Mouse (Mus musculus) kidney, adult 2 months (tissue): ENCODE measurements around the gene Casq2.

Experiments
- CTCF ChIP-seq: fragments of 200-500 bp; conservative IDR thresholded peaks from 2 replicates; pipeline ENCODE4 v1.5.1; 2011; ENCODE audit warnings: low read depth, mild to moderate bottlenecking, control low read depth, low read length, moderate library complexity, mixed read lengths; ENCODE audit not compliant: insufficient read depth, insufficient read length
- POLR2A ChIP-seq: fragments of 200-500 bp; IDR thresholded peaks from one replicate; pipeline ENCODE4 v1.6.1; 2011; ENCODE audit warnings: low read depth, low read length, control low read depth

DNA sequence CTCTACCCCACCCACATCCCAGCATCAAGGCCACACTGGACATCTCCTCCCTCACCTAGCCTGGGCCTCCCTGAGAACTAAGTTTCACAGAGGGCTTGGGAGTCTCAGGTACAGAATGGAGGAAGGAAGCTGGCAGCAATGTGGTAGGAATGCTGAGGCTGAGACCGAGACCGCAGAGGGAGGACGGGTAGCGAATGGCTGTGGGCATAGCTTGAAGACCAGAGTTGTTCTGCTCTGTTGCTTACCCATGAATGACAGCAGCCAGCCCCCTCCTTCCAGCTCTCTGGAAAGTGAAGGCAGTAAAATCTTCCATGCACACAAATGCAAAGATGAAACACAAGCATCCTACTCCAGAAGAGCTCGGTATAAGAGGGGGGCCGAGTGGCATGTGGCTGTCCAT is 52.7 kb downstream of the Casq2 start:
- TF ChIP-seq CTCF (no peak), POLR2A (no peak)
